Mouse (Mus musculus): ENCODE results near the gene Wipi2.

DNA sequence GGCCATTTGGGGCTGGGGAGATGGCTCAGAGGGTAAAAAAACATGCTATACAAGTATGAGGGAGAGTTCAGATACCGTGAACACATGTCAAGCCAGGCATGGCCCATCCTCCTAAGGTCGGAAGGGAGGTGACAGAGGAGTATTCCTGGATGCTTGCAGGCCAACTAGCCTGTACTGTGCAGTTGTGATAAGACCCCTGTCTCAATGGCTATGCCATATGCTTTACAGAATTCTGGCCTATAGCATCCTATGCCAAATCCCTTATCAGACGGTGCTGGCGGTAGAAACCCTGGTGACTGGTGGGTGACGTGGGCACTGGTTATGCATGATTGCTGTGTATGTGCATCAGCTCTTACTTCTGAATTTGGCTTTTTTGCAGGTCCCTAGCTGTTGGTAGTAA lies 10.3 kb downstream of the Wipi2 start:
- TF ChIP-seq POLR2A (IDR thresholded peaks at IDR 0.05; ENCODE audit: borderline replicate concordance, low read depth, low read length), result no peak
- no peak for TF ChIP-seq CTCF (IDR thresholded peaks at IDR 0.05; ENCODE audit: low read depth, low read length)
